Mouse (Mus musculus): ENCODE measurements around the gene Adam1b.

GRCm38 (mm10) chr5:121535116-121535515, 31.9 kb upstream of the Adam1b start:
- no peak for TF ChIP-seq CTCF (IDR thresholded peaks at IDR 0.05; ENCODE audit: control insufficient read depth, insufficient read depth, insufficient read length)
- TF ChIP-seq CEBPB (IDR thresholded peaks at IDR 0.05; ENCODE audit: low read depth): no peak
- no peak for TF ChIP-seq MAX (IDR thresholded peaks at IDR 0.05)
- TF ChIP-seq MYOD1 (IDR thresholded peaks at IDR 0.05; ENCODE audit: control insufficient read depth, insufficient read length, low read depth): no peak
- TF ChIP-seq USF1 (IDR thresholded peaks at IDR 0.05; ENCODE audit: low read depth): no peak
